Mouse (Mus musculus): Measurements from ENCODE around the gene Abca3.

- TF ChIP-seq CHD2 (IDR thresholded peaks at IDR 0.05; ENCODE audit: low read depth, low read length) = no peak
- TF ChIP-seq ZC3H11A (IDR thresholded peaks at IDR 0.05; ENCODE audit: borderline replicate concordance, low read depth, low read length) = no peak
- no peak for TF ChIP-seq MAFK (IDR thresholded peaks at IDR 0.05; ENCODE audit: insufficient read depth, low read depth, low read length)
- TF ChIP-seq ZNF384 (IDR thresholded peaks at IDR 0.05; ENCODE audit: low read depth, low read length) = no peak
- TF ChIP-seq HCFC1 (IDR thresholded peaks at IDR 0.05; ENCODE audit: borderline replicate concordance, insufficient read depth, low read length) = no peak
Measured at GRCm38 (mm10) chr17:24429201-24429983, 77.6 kb downstream of the Abca3 start.

Measured in ES-E14 (cell line).